Mouse (Mus musculus): Measurements from ENCODE around the gene Olfr153.
"Not testable (repeated sequence)": the region's sequence is repeated elsewhere in the genome, so short reads cannot be mapped to it uniquely, and the experiment has no call there.

The Olfr153 gene

GRCm38 (mm10) chr2:87531496-87531895 is at the start of gene Olfr153:
Gene Olfr153, plus strand, starts transcription at chr2:87531796.
- DNase-seq, result no peak

GRCm38 (mm10) chr2:87482276-87482675 is 49.3 kb upstream of the Olfr153 start:
- no peak for DNase-seq

- not testable (repeated sequence) for DNase-seq
These were observed 34.6 kb upstream of the Olfr153 start, which contains the start of gene Pramel7 for GRCm38 (mm10) chr2:87496993-87497392. Gene Pramel7, minus strand, starts transcription at chr2:87497093.

- no peak for DNase-seq
These were observed 25.3 kb upstream of the Olfr153 start, which contains the start of gene Pramel6 for GRCm38 (mm10) chr2:87506265-87506664. Gene Pramel6, plus strand, starts transcription at chr2:87506565.

GRCm38 (mm10) chr2:87515046-87515445 is 16.6 kb upstream of the Olfr153 start:
- no peak for DNase-seq

- no peak for DNase-seq
These were observed 16.0 kb upstream of the Olfr153 start for GRCm38 (mm10) chr2:87515457-87516060.

- no peak for DNase-seq
These were observed 15.0 kb upstream of the Olfr153 start for GRCm38 (mm10) chr2:87516581-87516980.

- DNase-seq, result no peak
These were observed 10.9 kb upstream of the Olfr153 start for GRCm38 (mm10) chr2:87520651-87521050.

GRCm38 (mm10) chr2:87525899-87526616 is 5.5 kb upstream of the Olfr153 start:
- not testable (repeated sequence) for DNase-seq

- DNase-seq, result no peak
These were observed 3.2 kb downstream of the Olfr153 start for GRCm38 (mm10) chr2:87534826-87535225.

GRCm38 (mm10) chr2:87545442-87545841 is 13.8 kb downstream of the Olfr153 start, which contains the start of gene Olfr1128:
Gene Olfr1128, minus strand, starts transcription at chr2:87545542.
- DNase-seq, result no peak

- not testable (repeated sequence) for DNase-seq
These were observed 42.0 kb downstream of the Olfr153 start, which contains the start of gene Olfr1129 for GRCm38 (mm10) chr2:87573602-87574001. Gene Olfr1129, plus strand, starts transcription at chr2:87573902.
